Mouse (Mus musculus): ENCODE data around the gene Lmtk3.
A peak's percentile ranks its signal among the peaks of the same experiment; 100 is the strongest.

Gene Lmtk3

GRCm38 (mm10) chr7:45784524-45785372 lies 1.2 kb downstream of the Lmtk3 start, which contains the start of gene Sult2b1:
Gene Sult2b1, minus strand, starts transcription at chr7:45784669.
- DNase-seq, result peak; percentile 48

GRCm38 (mm10) chr7:45785388-45786135 lies 2.0 kb downstream of the Lmtk3 start:
- no peak for DNase-seq

GRCm38 (mm10) chr7:45786136-45786578 lies 2.6 kb downstream of the Lmtk3 start:
- no peak for DNase-seq

GRCm38 (mm10) chr7:45786661-45787413 lies 3.3 kb downstream of the Lmtk3 start:
- no peak for DNase-seq

DNA sequence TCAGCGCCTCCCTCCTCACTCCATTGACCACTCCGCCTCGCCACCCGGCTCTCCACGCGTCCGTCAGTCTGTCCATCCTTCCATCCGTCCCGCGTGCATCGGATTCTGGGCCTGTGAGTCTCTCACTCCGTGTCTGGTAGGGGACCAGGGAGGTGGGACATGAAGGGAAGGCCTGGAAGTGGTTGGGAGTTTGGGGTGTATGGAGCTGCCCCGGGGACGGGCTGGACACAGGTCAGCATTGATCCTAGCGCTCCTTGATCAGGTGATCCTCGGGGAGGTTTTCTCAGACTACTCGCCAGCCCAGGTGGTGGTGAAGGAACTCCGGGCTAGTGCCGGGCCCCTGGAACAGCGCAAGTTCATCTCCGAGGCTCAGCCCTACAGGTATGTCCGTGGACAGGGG lies 4.1 kb downstream of the Lmtk3 start:
- no peak for DNase-seq

- DNase-seq, result peak; percentile 59
Measured at GRCm38 (mm10) chr7:45790721-45791120, 7.2 kb downstream of the Lmtk3 start.

DNA sequence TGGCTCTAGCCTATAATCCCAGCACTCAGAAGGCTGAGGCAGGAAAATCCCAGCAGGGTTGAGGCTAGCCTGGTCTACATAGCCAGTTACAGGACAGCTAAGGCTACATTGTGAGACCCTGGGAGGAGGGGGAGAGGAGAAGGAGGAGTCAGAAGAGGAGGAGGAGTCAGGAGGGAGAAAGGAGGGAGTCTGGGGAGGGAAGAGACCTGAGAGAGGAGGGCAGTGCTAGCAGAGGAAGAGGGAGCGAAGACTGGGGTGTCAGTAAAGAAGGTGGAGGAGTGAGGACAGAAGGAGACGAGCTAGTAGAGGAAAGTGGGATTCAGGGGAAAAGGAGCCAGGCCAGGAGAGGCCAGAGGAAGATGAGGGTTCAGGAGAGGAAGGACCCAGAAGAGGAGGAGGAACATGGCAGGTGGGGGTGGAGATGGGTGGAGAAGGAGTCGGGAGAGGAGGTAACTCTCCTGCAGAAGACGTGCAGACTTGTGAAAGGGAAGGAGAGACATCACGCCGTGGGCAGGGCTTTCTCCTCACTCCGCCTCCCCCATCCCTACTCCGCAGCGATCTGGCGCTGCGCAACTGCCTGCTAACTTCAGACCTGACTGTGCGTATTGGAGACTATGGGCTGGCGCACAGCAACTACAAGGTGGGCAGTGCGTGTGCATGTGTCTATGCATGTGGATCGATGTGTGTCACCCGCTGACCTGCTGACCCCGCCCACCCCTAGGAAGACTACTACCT lies 8.4 kb downstream of the Lmtk3 start:
- no peak for DNase-seq

GRCm38 (mm10) chr7:45793240-45793639 lies 9.7 kb downstream of the Lmtk3 start:
- DNase-seq, result no peak

DNA sequence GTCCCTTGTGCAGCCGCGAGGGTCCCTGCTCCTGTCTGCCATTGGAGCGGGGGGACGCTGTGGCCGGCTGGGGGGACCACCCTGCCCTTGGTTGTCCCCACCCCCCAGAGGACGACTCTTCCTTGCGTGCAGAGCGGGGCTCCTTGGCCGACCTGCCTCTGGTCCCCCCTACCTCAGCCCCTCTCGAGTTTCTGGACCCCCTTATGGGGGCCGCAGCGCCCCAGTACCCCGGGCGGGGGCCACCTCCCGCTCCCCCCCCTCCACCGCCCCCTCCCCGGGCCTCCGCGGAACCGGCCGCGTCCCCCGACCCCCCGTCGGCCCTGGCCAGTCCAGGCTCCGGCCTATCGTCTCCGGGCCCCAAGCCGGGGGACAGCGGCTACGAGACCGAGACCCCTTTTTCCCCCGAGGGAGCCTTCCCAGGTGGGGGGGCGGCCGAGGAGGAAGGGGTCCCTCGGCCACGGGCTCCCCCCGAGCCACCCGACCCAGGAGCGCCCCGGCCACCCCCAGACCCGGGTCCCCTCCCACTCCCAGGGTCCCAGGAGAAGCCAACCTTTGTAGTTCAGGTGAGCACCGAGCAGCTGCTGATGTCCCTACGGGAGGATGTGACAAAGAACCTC lies 10.5 kb downstream of the Lmtk3 start:
- no peak for DNase-seq

- no peak for DNase-seq
Measured at GRCm38 (mm10) chr7:45794971-45795370, 11.4 kb downstream of the Lmtk3 start.

DNA sequence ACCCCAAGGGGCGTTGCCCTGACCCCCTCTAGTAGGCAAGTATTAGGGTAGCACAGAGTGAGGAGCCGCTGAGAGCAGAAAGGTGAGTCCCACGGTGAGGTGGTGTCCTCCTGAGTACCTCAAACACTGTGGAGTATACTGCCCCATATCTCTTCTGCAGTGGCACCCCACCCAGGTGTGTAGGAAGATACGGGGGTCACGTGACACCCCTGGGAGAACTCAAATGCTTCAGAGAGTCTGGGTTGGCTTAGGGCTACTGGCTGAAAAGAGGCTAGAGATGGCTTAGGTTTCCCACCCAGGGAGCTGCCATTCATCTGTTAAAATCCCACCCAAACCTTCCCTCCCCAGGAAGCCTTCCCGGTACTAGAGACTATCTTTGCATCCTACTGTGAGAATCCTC lies 13.4 kb downstream of the Lmtk3 start:
- DNase-seq, result no peak

- no peak for DNase-seq
Measured at GRCm38 (mm10) chr7:45797661-45798510, 14.3 kb downstream of the Lmtk3 start.

DNA sequence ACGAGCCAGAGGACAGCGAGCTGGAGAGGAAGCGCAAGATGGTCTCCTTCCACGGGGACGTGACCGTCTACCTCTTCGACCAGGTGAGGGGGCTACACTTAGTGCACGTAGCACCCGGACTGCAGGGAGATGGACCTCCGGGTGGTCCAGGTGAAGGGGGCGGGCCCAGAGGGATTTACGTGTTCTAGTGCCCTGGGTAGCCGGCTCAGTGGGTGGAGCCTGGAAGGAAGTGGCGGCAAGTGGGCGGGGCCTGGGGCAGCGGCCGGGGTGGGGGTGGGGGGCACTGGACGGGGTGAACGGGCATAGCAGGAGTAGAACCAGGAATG lies 14.9 kb downstream of the Lmtk3 start:
- peak; percentile 52 for DNase-seq

- no peak for DNase-seq
Measured at GRCm38 (mm10) chr7:45798931-45799330, 15.4 kb downstream of the Lmtk3 start.

DNA sequence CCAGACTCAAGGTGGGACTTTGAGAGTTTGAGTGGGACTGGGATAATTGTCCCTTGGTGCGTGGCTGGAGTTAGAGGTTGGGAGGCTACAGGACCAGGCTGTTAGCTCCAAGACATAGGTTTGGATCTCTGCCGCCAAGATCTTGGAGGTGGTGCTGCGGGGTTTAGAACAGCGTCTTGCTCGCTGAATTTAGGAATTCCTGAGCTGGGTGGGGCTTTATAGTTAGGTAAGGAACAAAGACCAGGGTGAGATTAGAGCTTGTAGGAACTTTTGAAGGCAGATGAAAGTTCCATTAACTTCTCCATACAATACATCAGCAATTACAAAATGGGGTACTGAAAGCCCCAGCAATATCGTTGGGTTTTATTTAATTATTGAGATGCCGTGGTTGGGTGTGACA lies 16.5 kb downstream of the Lmtk3 start:
- DNase-seq, result no peak

- DNase-seq, result peak; percentile 64
Measured at GRCm38 (mm10) chr7:45800546-45801204, 17.1 kb downstream of the Lmtk3 start.

DNA sequence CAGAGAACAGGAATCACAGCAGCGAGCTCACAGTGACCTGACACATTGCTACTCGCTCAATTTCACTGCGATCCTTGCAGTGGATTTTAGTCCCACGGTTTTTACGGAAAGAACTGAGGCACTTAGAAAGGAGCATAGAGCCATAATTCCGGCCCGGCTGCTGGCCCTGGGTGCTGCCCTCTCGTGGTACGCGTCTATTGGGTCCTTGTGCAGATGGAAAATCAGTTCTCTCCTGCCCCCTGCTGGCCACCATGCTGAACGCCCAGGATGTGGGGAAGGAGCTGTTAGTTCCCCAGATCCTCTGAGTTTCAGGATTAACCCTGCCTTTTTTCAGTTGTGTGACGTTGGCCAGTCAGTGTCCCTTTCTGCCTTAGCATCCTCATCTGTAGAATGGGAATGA lies 17.8 kb downstream of the Lmtk3 start:
- DNase-seq, result peak; percentile 95

DNA sequence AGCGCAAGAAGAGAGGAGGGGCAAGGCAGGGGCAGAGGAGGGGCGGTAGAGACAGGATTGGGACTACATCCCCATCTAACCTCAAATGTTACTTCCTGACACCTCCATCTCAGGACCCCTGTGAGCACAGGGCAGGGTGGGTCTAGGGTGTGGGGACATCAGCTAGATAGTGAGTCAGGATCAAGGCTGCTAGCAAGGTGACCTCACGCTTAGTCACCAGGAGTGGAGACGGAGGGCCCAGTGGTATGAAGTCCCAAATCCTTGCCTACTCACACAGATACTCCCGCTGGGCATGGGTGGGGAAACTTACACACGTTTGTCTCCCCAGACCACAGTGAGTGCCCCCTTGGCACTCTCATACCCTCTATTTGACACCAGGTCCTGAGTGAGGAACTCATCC lies 19.0 kb downstream of the Lmtk3 start:
- no peak for DNase-seq

GRCm38 (mm10) chr7:45805941-45806340 lies 22.4 kb downstream of the Lmtk3 start:
- no peak for DNase-seq

GRCm38 (mm10) chr7:45808471-45808870 lies 24.9 kb downstream of the Lmtk3 start:
- no peak for DNase-seq
